17 mouse cellular contexts compared by ENCODE assay signal in genomic region chr7:44776849-44777498, GRCm38 (mm10). TPM values are rescaled to one million over a fixed set of nuclear protein-coding genes. Genes with fewer than 3 reads are reported as not detected.
A peak's percentile ranks its signal among the peaks of the same experiment; 100 is the strongest.
DNase-seq lines count a peak whose midpoint lies in the region; TF ChIP-seq lines count a peak whose summit lies in the region.
"Had no signal": no experiment of that assay in that cellular context is flagged by ENCODE, and none has a peak within 500 bp of the region (broad histone marks: within the 10 kb centered on the region; RNA-seq: fewer than 3 reads in every experiment).

No protein-coding gene starts in this region.

- H3K4me3 ChIP-seq in gastrocnemius, adult 2 months = no peak overlapping the region
- H3K4me3 ChIP-seq: forebrain, embryonic 12.5 days; neural tube, embryonic 13.5 days had no signal

- intact Hi-C loops in gastrocnemius, adult 2 months (cut with DNase I) = no loop called here

- DNase-seq in gastrocnemius, adult 2 months = no peak
- no peak for DNase-seq in gastrocnemius, postnatal 10 days
- DNase-seq in spleen, postnatal 4 days (ENCODE audit: low spot score in 2 of 2) = peak; percentile 6 to 53
- no peak for DNase-seq in spleen, adult 12 weeks (ENCODE audit: low spot score)
- DNase-seq in fibroblast of lung, adult 2 months (ENCODE audit: low read depth) = peak; percentile 27
- DNase-seq in skeletal muscle tissue, adult 2 months (ENCODE audit: low read depth, low spot score) = peak; percentile 13
- no peak for DNase-seq in right cerebral cortex, postnatal 14 days
- DNase-seq in frontal cortex, postnatal 10 days (ENCODE audit: low spot score in 2 of 2) = no peak
- DNase-seq: adrenal gland, adult 8-10 months; B cell, adult 2 months; cerebellum, postnatal 14 days; left cerebral cortex, postnatal 4 days; lung, adult 2 months; spleen, adult 18-20 months; thymus, postnatal 25 days had no signal

- H3K27ac ChIP-seq in gastrocnemius, adult 2 months = peak overlapping the region; percentile 12; the same call in 1 of the 2 replicates
- H3K27ac ChIP-seq: forebrain, embryonic 12.5 days; neural tube, embryonic 13.5 days had no signal

- no peak for TF ChIP-seq CTCF in gastrocnemius, adult 2 months (IDR thresholded peaks at IDR 0.05)

RNA-seq across cellular contexts. Expression of gene Zfp473, which starts 26.1 kb away (rescaled TPM):
- under 1 TPM in 1 of 2 experiments, not detected in 1; 0.11 TPM for total RNA-seq in gastrocnemius, adult 2 months (2021)
- total RNA-seq in gastrocnemius, postnatal 10 days (2021) = under 1 TPM in 1 of 2 experiments, not detected in 1; 0.29 TPM

RNA-seq across cellular contexts. Expression of gene Vrk3, which starts 28.8 kb away (rescaled TPM):
- total RNA-seq in gastrocnemius, adult 2 months (2021) = 10 to 100 TPM; 17.1 to 22.9 TPM
- total RNA-seq in gastrocnemius, postnatal 10 days (2021) = 10 to 100 TPM; 16.7 to 18.5 TPM

RNA-seq across cellular contexts. Expression of gene Nup62, which starts 38.9 kb away (rescaled TPM):
- total RNA-seq in gastrocnemius, adult 2 months (2021) = 10 to 100 TPM; 21.8 to 26.6 TPM
- 10 to 100 TPM; 28.0 to 35.3 TPM for total RNA-seq in gastrocnemius, postnatal 10 days (2021)

RNA-seq across cellular contexts. Expression of gene Il4i1, which starts 39.2 kb away (rescaled TPM):
- 1 to 10 TPM; 1.6 to 3.3 TPM for total RNA-seq in gastrocnemius, adult 2 months (2021)
- 1 to 10 TPM; 1.9 to 2.3 TPM for total RNA-seq in gastrocnemius, postnatal 10 days (2021)

RNA-seq across cellular contexts. Expression of gene Atf5, which starts 39.5 kb away (rescaled TPM):
- total RNA-seq in gastrocnemius, adult 2 months (2021) = 100 to 1,000 TPM in 1 of 2 experiments, 10 to 100 TPM in 1; 74.7 to 115 TPM
- 10 to 100 TPM; 55.1 to 60.5 TPM for total RNA-seq in gastrocnemius, postnatal 10 days (2021)

Comparison
In these comparisons a context has a peak if more than half of its experiments do, and no peak if none do; other contexts are left out.
1. DNase-seq: peak in spleen, postnatal 4 days (2 of 2), fibroblast of lung, adult 2 months (single experiment) and skeletal muscle tissue, adult 2 months (single experiment); none in gastrocnemius, adult 2 months (single experiment), gastrocnemius, postnatal 10 days (single experiment), spleen, adult 12 weeks (single experiment), right cerebral cortex, postnatal 14 days (single experiment) and frontal cortex, postnatal 10 days (0 of 2).